Mouse (Mus musculus): ENCODE measurements around the gene D17Wsu92e.

DNA sequence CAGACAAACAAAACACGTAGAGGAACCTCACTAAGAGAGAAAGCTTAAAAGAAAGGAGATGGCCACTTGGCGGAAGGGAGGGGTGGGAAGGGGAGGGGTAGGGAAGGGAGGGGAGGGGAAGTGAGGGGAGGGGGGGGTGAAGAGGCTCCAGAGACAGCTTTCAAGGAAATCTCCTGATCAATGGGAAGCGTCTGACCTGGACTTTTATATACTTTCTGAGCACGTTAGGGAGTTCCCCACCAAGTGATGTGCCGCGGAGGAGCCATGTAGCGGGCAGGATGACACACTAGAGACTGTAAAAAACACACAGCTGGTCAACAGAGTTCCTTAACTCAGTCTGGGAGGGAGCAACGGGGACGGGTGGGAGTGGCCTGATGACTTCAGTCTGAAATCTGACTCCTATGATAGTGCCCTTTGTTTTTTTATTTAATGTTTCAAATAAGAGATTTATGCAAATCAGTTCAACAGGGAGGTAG is 6.5 kb upstream of the D17Wsu92e start:
- TF ChIP-seq POLR2A (IDR thresholded peaks at IDR 0.05; ENCODE audit: extremely low read depth, insufficient read depth, low read length) (no peak), CTCF (IDR thresholded peaks at IDR 0.05; ENCODE audit: extremely low read depth, insufficient read depth, low read length) (no peak)
